Mouse (Mus musculus) retina, postnatal 1 day (tissue): ENCODE measurements around the gene Epn2.
A peak's percentile ranks its signal among the peaks of the same experiment; 100 is the strongest.

ENCODE experiments used
- DNase-seq: peaks from one replicate; pipeline ENCODE4 v3.0.0-alpha.2; 2012

Epn2 gene

GRCm38 (mm10) chr11:61578983-61579877, at the start of gene Epn2:
Gene Epn2, minus strand, starts transcription at chr11:61579687.
- DNase-seq = peak; percentile 86

DNA sequence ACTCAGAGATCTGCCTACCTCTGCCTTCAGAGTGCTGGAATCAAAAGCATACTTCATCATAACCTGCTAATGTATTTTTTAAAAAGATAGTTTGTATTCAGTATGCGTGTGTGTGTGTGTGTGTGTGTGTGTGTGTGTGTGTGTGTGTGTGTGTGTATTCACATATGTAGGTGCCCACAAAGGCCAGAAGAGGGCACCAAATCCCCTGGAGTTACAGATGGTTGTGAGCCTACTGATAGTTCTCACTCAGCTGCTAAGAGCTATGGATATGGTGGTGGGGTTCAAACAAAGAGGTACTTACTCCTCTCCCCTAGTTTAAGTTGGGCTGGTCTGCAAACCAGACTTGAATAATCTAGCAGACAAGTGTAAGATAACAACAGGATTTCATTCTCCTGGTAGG, 47.0 kb upstream of the Epn2 start:
- DNase-seq = no peak

DNA sequence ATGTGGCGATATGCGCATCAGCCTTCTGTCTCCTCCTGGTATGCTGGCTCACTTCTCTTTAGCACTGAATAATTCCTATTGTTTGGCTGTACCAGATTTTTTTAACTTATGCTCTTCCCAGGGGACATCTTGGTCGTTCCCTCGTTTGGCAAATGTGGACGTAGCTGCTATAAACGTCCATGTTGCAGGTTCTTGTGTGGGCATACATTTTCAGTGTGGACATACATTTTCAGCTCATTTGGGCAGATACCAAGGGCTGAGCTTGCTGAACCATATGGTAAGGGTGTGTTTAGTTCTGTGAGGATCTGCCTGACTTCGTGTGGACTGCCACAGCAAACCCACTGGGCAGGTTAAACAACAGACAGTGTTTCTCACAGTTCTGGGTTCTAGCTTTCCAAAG, 45.6 kb upstream of the Epn2 start:
- DNase-seq = no peak

DNA sequence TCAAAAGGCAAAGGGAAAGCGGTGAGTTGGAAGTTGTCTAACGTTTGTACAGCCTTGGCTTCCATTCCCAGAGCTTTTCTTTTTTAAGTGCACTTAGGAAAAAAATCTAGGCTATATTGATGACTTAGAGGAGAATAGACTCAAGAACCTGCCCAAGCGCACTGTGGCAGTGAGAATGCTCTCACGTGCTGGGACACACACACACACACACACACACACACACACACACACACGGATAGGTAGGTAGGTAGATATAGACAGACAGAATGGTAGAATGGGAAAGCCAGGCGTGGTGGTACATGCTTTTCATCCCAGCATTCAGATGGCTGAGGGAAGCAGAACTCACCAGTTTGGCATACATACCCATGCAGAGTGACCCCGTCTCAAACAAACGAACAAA, 41.3 kb upstream of the Epn2 start:
- no peak for DNase-seq

- peak; percentile 79 for DNase-seq
Observed at GRCm38 (mm10) chr11:61620254-61620670, 40.8 kb upstream of the Epn2 start.

DNA sequence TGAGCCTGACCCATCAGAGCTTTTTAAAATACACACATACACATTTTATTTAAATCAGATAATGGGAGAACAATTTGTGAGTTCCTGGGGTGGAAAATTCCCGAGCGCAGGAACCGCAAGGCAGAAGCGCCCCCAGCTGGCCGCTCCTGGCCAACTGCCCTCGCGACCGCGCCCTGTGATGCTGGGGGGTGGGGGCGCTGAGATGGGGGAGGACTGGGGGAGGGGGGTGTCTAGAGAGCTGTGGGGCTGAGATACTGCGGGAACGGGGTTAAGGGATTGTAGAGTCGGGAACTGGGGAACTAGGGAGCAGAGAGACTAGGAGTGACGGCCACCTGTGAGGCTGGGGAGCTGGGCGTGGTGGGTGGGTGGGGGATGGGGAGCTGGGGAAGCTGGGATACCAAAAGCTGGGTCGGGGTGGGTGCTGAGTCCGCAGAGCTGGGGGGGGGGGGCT, 40.3 kb upstream of the Epn2 start:
- peak; percentile 73 for DNase-seq

DNA sequence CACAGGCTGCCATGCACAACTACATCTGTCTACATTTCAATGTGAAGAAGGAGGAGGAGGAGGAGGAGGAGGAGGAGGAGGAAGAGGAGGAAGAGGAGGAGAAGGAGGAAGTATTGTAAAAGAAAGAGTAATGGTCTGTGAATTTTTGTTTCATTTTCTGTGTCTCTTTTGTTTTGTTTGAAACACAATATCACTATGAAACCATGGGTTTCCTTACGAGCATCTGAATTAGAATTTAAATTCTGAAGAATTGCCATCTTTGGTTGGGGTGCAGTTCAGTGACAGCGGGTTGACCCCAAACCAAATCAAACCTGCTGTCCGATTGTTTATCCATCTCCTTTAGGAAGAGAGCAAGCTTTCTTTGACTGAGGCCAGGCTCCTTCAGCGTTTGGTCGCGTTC, 39.9 kb upstream of the Epn2 start:
- DNase-seq = no peak

- no peak for DNase-seq
Observed at GRCm38 (mm10) chr11:61618571-61618970, 39.1 kb upstream of the Epn2 start.

- no peak for DNase-seq
Observed at GRCm38 (mm10) chr11:61618131-61618530, 38.6 kb upstream of the Epn2 start.

- no peak for DNase-seq
Observed at GRCm38 (mm10) chr11:61617293-61617975, 37.9 kb upstream of the Epn2 start.

- DNase-seq = no peak
Observed at GRCm38 (mm10) chr11:61616523-61617292, 37.2 kb upstream of the Epn2 start.

GRCm38 (mm10) chr11:61615686-61616522, 36.4 kb upstream of the Epn2 start:
- DNase-seq = peak; percentile 33

DNA sequence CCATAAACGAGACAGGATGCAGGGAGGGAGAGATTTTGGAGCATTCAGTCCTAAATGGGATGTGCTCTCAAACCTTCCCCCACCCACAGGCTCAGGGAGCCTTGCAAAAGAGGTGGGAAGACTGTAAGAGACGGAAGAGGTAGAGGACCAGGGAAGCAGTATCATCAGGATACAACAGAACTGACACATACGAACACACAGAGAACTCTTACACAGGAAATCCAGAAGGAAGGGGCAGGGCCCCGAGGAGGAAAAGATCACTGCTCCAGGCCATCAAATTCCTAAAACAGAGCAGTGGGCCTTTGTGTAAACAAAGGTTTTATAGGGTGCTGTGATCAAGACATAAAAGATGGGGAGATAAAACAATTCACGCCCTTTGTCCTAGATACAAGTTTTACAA, 34.9 kb upstream of the Epn2 start:
- DNase-seq = no peak

DNA sequence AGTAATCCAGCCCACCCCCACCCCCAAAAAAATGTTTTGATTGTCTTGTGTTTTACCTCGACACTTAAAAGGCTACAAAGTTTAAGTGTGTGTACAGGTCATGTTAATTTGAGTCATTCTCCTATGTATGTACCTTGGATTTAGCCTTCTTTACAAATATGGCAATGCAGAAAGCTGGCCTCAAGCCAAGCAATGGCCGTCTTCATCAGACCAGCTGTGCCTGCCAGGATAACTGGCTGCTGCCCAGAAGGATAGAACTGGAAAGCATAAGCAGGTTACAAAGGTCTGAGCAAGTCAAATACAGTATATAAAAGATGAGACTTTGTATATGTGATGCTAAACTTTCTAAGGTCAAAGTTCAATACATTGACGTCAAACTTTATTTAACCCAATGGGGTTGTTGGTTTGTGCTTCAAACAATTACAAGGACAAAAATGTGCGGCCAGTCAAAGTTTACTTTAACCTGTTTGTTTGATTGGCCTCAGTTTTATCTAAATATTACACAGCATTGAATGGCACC, 32.7 kb upstream of the Epn2 start:
- DNase-seq = no peak

DNA sequence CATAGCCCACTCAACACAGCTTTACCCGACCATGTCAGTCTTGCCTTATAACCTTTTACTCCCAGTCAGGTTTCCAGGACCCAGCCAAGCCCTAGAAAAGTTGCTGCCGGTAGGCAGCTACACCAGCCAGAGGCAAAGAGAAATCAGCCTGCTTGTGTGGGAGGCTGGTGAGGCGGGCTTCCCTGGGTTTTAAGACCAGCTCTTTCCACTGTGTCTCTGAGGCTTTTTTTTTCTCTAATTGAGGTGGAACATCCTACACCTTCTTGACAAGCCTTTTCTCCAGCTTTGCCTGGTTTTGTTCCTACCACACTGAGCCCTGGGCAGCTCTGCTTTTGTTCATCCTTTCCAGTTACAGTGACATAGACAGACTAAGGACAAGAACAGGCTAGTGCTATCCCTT, 31.7 kb upstream of the Epn2 start:
- DNase-seq = no peak

DNA sequence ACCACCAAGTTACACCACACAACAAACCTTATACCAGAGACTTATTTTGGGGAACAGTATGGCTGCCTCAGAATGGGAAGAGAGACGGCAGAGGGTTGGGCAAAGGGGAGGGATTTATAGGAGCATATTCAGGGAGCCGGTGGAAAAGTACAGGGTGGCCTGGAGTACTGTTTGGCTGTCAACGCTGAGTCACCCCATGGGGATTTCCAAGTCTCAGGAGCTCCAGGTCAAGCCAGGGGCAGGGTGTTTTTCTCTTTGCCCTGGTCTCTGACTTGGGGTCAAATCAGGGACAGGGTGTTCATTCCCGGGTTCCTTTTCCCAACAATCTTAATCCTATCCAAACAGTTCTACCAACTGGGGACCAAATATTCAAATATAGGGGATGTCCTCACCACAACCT, 28.6 kb upstream of the Epn2 start:
- no peak for DNase-seq

DNA sequence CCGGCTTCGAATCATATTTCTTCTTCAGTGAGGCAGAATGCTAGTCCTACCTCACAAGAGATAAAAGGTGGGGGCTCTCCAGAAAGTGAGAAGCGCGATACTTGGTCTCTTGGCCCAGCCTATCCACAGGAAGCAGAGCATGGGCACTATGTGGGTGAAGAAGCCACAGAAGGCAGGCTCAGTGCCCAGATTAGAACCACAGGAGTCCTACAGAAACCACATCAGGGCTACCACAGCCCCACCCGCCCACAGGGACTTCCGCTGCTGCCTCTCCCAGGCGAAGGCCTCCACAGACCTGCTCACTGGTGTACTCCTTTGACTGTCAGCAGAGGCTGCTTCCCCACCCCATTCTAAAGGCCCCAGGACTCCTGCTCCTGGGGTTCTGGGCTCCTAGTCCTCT, 23.2 kb upstream of the Epn2 start:
- no peak for DNase-seq

GRCm38 (mm10) chr11:61601465-61601864, 22.0 kb upstream of the Epn2 start:
- DNase-seq = no peak

DNA sequence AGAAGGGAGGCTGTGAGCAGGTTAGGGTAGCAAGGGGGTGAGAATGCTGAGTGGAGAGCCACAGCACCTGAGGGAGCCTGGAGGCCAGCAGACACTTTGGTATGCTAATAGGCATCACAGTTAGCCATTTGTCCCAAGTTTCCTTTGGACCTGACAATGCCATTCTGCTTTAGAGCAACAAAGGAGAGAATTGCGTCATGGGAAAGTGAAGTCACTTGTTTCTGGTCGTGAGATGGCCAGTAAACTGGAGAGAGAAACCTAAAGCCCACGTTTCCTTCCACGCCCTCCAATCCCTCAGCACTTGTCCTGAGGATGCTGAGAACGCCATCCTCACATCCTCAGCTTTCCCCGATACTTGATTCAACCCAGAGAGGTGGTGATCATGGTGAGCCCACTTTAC, 18.9 kb upstream of the Epn2 start:
- no peak for DNase-seq

GRCm38 (mm10) chr11:61597471-61597870, 18.0 kb upstream of the Epn2 start:
- DNase-seq = no peak

DNA sequence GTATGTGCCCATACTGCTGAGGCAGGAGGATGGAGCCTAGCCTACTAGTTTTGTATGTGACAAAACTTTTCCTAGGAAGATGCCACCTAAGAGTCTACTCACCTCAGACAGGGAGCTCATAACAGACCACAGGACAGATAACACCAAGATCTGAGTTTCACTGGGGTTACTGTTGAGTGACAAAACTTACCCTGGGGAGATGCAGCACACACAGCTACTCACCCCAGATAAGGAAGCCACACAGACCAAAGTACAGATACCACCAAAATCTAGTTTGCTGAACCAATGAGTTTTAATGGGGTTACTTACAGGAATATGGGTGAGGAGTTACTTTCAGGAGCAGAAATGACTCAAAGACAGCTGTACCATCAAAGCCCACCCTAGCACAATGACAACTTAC, 13.6 kb upstream of the Epn2 start:
- no peak for DNase-seq

DNA sequence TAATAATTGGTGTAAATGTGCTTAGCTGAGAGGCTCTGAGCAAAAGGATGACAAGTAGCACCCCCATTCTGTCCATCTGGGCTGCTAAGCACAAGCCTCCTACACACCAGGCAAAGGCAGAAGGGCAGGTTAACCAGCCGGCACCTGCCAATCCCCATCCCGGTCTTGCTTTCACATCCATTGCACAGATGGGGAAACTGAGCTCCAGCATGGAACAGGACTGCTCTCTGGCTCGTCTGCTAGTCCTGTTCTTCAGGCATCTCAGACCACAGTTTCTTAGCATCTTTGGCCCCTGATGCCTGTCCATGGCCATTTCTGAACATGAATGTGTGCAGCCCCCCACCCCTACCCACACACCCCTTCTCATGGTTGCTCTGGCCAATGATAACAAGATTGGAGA, 12.6 kb upstream of the Epn2 start:
- DNase-seq = no peak
